8 mouse cellular contexts compared by ENCODE assay signal in the genomic region with DNA sequence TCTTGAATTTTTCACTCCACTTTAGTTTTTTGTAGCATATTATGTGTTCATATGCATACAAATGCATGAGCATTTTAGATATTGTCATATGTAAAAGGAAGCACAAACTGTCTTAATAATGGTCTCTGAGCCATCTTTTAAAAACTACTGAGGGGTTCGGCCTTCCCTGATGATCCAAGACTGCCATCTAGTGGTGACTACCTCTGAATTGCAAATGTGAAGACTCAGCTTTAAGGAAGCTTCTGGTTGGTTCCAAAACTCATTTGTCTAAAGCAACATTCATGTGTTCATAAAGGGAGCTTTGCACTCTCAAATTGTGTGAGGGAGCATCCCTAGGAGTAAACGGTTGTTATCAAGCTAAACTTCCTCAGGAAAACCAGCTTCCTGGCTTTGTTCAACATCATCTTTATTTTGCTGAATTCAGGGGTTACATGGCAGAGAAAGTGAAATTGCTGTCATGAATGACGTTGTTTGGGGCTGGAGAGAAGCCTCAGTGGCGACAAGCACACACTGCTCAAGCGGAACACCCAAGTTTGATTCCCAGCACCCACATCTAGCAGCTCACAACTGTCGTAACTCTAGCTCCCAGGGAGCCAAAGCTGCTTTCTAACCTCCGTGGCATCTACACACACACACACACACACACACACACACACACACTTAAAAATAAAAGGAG.
DNase-seq lines count a peak whose midpoint lies in the region; ATAC-seq and TF ChIP-seq lines count a peak whose summit lies in the region.

No protein-coding gene starts in this region.

- TF ChIP-seq CTCF in kidney, postnatal 0 days (IDR thresholded peaks at IDR 0.05; ENCODE audit: low read depth), result peak; percentile 63

- no peak overlapping the region for H3K4me3 ChIP-seq in kidney, postnatal 0 days (replicated peaks; ENCODE audit: low read depth, low read length)
- H3K4me3 ChIP-seq in kidney, embryonic 14.5 days (ENCODE audit: low read length), result no peak overlapping the region

- H3K27me3 ChIP-seq in kidney, postnatal 0 days (ENCODE audit: insufficient read depth, low read length), result no peaks in the 10 kb centered on the region
- H3K27me3 ChIP-seq in kidney, embryonic 14.5 days (ENCODE audit: control insufficient read depth, insufficient read depth, low read length), result no peaks in the 10 kb centered on the region

- no peak overlapping the region for H3K4me2 ChIP-seq in kidney, postnatal 0 days (ENCODE audit: low read length)
- no peak overlapping the region for H3K4me2 ChIP-seq in kidney, embryonic 14.5 days (replicated peaks; ENCODE audit: low read depth, low read length)

- no peak overlapping the region for H3K27ac ChIP-seq in kidney, postnatal 0 days
- no peak overlapping the region for H3K27ac ChIP-seq in kidney, embryonic 14.5 days (ENCODE audit: low read depth, low read length)

- H3K9me3 ChIP-seq in kidney, postnatal 0 days (replicated peaks; ENCODE audit: low read length), result no peaks in the 10 kb centered on the region
- H3K9me3 ChIP-seq in kidney, embryonic 14.5 days (ENCODE audit: control insufficient read depth, low read length), result peaks cover 5% of the 10 kb centered on the region; the same call in 1 of the 2 replicates

- ATAC-seq in kidney, postnatal 0 days (replicated peaks; ENCODE audit: low FRiP score, low read depth), result no peak
- ATAC-seq in kidney, embryonic 14.5 days (ENCODE audit: low FRiP score, low TSS enrichment), result no peak

- H3K36me3 ChIP-seq in kidney, postnatal 0 days (ENCODE audit: insufficient read depth, low read length), result no peaks in the 10 kb centered on the region
- H3K36me3 ChIP-seq in kidney, embryonic 14.5 days (ENCODE audit: control insufficient read depth, insufficient read depth, low read length), result no peaks in the 10 kb centered on the region

- peak; percentile 45 for DNase-seq in kidney, postnatal 0 days (ENCODE audit: low spot score)
- peak; percentile 53 for DNase-seq in CD4-positive helper T cell, adult 2 months (ENCODE audit: low read depth, low spot score)
- DNase-seq in adipocyte (ENCODE audit: low spot score), result peak; percentile 86
- DNase-seq in lung, postnatal 10 days, result peak; percentile 18
- DNase-seq in adrenal gland, postnatal 25 days, result no peak
- DNase-seq in natural killer cell, adult 2 months (ENCODE audit: low spot score in 2 of 2), result no peak
- no peak for DNase-seq in testis, postnatal 10 days (ENCODE audit: low spot score)

- no peaks in the 10 kb centered on the region for H3K4me1 ChIP-seq in kidney, postnatal 0 days (replicated peaks; ENCODE audit: insufficient read depth, low read length)
- no peaks in the 10 kb centered on the region for H3K4me1 ChIP-seq in kidney, embryonic 14.5 days (ENCODE audit: control insufficient read depth, insufficient read depth, low read length)

- no peak overlapping the region for H3K9ac ChIP-seq in kidney, postnatal 0 days (ENCODE audit: low read depth, low read length)
- no peak overlapping the region for H3K9ac ChIP-seq in kidney, embryonic 14.5 days (ENCODE audit: low read depth, low read length)

- WGBS in kidney, postnatal 0 days, result 57% methylated on average over 7 of the region's 7 CpGs
- 63% methylated on average over 7 of the region's 7 CpGs for WGBS in kidney, embryonic 14.5 days

Comparison
In these comparisons a context has a peak if more than half of its experiments do, and no peak if none do; other contexts are left out.
1. DNase-seq: peak in kidney, postnatal 0 days (single experiment), CD4-positive helper T cell, adult 2 months (single experiment), adipocyte (single experiment) and lung, postnatal 10 days (single experiment); none in adrenal gland, postnatal 25 days (single experiment), natural killer cell, adult 2 months (0 of 2) and testis, postnatal 10 days (single experiment).